Mouse (Mus musculus): ENCODE data around the gene Rnf115. TPM values are rescaled to one million over a fixed set of nuclear protein-coding genes. Genes with fewer than 3 reads are reported as not detected.

Rnf115 gene
- polyA plus RNA-seq, 1 experiment from 2014 or later, result 44.6 TPM

GRCm38 (mm10) chr3:96811232-96811631, 83.8 kb downstream of the Rnf115 start:
- ATAC-seq (replicated peaks; ENCODE audit: low FRiP score, low TSS enrichment, low read depth) (no peak), DNase-seq (ENCODE audit: low spot score) (no peak)
- Histone ChIP-seq H3K9ac (ENCODE audit: low read length) (no peak overlapping the region), H3K27me3 (replicated peaks; ENCODE audit: control insufficient read depth, insufficient read depth, low read length) (no peaks in the 10 kb centered on the region), H3K4me1 (replicated peaks; ENCODE audit: control insufficient read depth, insufficient read depth, low read length) (peaks cover 13% of the 10 kb centered on the region; the same call in 1 of the 2 replicates), H3K4me2 (ENCODE audit: low read length) (no peak overlapping the region), H3K9me3 (ENCODE audit: control insufficient read depth, low read length) (no peaks in the 10 kb centered on the region), H3K27ac (ENCODE audit: low read depth) (no peak overlapping the region), H3K36me3 (ENCODE audit: control insufficient read depth, insufficient read depth, low read length) (no peaks in the 10 kb centered on the region), H3K4me3 (ENCODE audit: low read depth, low read length) (no peak overlapping the region)
- WGBS, result 88% methylated on average over 3 of the region's 3 CpGs

GRCm38 (mm10) chr3:96812395-96813091, 85.1 kb downstream of the Rnf115 start:
- 40% methylated on average over 20 of the region's 20 CpGs for WGBS
- Histone ChIP-seq H3K4me3 (ENCODE audit: low read depth, low read length) (no peak overlapping the region), H3K27ac (ENCODE audit: low read depth) (no peak overlapping the region), H3K27me3 (replicated peaks; ENCODE audit: control insufficient read depth, insufficient read depth, low read length) (no peaks in the 10 kb centered on the region), H3K4me1 (replicated peaks; ENCODE audit: control insufficient read depth, insufficient read depth, low read length) (peaks cover 13% of the 10 kb centered on the region; the same call in 1 of the 2 replicates), H3K4me2 (ENCODE audit: low read length) (peak overlapping the region; percentile 37), H3K9ac (ENCODE audit: low read length) (no peak overlapping the region), H3K9me3 (ENCODE audit: control insufficient read depth, low read length) (no peaks in the 10 kb centered on the region), H3K36me3 (ENCODE audit: control insufficient read depth, insufficient read depth, low read length) (no peaks in the 10 kb centered on the region)
- DNase-seq (ENCODE audit: low spot score) (peak; percentile 87), ATAC-seq (replicated peaks; ENCODE audit: low FRiP score, low TSS enrichment, low read depth) (no peak)

DNA sequence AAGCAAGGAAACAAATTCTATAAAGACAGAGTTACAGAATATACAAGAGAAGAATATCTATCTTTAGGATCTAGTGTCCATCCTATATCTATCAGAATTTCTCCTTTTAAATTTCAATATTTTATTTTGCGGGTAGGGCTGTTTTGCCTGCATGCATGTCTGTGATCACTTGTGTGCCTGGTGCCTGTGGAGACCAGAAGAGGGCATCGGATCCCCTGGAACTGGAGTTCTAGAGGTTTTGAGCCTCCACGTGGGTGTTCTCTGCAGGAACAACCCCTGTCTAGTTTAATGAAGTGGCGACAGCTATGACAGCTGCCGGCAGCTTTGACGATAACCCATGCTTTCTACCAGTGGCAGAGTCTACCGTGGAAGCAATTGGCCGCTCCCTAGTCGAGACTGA, 85.6 kb downstream of the Rnf115 start:
- H3K4me3 ChIP-seq (ENCODE audit: low read depth, low read length), result no peak overlapping the region
- no peak overlapping the region for H3K9ac ChIP-seq (ENCODE audit: low read length)
- H3K36me3 ChIP-seq (ENCODE audit: control insufficient read depth, insufficient read depth, low read length), result no peaks in the 10 kb centered on the region
- H3K4me1 ChIP-seq (replicated peaks; ENCODE audit: control insufficient read depth, insufficient read depth, low read length), result peaks cover 13% of the 10 kb centered on the region; the same call in 1 of the 2 replicates
- H3K27me3 ChIP-seq (replicated peaks; ENCODE audit: control insufficient read depth, insufficient read depth, low read length), result no peaks in the 10 kb centered on the region
- WGBS, result 18% methylated on average over 9 of the region's 9 CpGs
- no peak overlapping the region for H3K27ac ChIP-seq (ENCODE audit: low read depth)
- no peaks in the 10 kb centered on the region for H3K9me3 ChIP-seq (ENCODE audit: control insufficient read depth, low read length)
- H3K4me2 ChIP-seq (ENCODE audit: low read length), result peak overlapping the region; percentile 37
- ATAC-seq (replicated peaks; ENCODE audit: low FRiP score, low TSS enrichment, low read depth) (0 out of 2 replicates have a peak, but pooled peaks have one; percentile 43), DNase-seq (ENCODE audit: low spot score) (peak; percentile 65)

DNA sequence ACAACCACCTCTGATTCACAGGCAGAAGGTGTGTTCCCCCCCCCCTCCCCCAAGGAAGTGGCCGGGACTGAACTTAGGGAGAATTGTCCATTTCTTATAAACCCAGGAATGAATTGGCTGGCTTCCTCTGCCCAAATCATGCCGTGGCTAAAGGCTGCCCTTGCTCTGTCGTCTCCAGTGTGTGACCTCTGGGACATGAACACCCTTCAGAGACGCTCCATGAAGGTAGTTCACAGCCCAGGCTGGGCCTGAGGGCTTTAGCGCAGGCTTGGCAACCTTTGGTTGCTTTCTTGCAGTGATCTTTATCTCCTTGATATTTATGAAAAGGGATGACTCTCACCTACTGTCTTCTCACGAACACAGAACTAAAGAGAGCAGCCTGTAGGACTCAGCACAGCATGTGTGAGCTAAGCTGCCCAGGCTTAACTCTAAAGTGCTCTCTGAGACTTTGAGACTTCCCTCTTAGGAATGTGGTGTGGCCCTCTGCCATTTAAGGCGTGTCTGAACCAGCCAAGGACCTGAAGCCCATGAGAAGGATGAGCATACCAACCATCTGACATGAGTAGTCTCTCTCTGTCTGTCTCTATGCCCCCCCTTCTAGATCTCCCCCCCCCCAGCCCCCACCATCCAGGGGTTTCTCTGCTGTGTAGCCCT, 86.3 kb downstream of the Rnf115 start:
- ATAC-seq (replicated peaks; ENCODE audit: low FRiP score, low TSS enrichment, low read depth) (0 out of 2 replicates have a peak, but pooled peaks have one; percentile 43), DNase-seq (ENCODE audit: low spot score) (no peak)
- H3K4me3 ChIP-seq (ENCODE audit: low read depth, low read length), result no peak overlapping the region

DNA sequence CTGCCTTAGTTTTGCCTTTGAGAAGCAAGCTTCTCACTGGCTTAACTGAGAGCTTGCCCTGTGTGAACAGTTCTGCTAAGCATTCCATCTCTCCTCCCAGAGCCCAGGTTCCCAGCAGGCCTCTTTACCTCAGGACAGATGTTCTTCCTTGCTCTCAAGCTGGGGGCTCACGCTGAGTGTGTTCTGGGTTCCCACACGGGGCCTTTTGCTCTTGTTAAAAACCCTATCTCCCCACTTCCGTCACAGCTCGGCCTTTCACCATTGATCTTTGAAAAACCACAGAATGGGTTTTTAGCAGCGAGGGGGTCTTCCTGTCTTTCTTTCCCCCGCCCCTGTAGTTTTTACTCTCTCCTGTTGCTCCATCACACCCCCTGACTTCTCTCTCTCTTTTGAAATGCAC, 86.9 kb downstream of the Rnf115 start:
- no peak overlapping the region for H3K4me2 ChIP-seq (ENCODE audit: low read length)
- H3K27ac ChIP-seq (ENCODE audit: low read depth), result no peak overlapping the region
- no peak for DNase-seq (ENCODE audit: low spot score)
- no peaks in the 10 kb centered on the region for H3K27me3 ChIP-seq (replicated peaks; ENCODE audit: control insufficient read depth, insufficient read depth, low read length)
- no peaks in the 10 kb centered on the region for H3K9me3 ChIP-seq (ENCODE audit: control insufficient read depth, low read length)
- WGBS, result 50% methylated on average over 6 of the region's 6 CpGs
- no peaks in the 10 kb centered on the region for H3K36me3 ChIP-seq (ENCODE audit: control insufficient read depth, insufficient read depth, low read length)
- no peak overlapping the region for H3K4me3 ChIP-seq (ENCODE audit: low read depth, low read length)
- H3K9ac ChIP-seq (ENCODE audit: low read length), result no peak overlapping the region
- no peak for ATAC-seq (replicated peaks; ENCODE audit: low FRiP score, low TSS enrichment, low read depth)
- peaks cover 13% of the 10 kb centered on the region; the same call in 1 of the 2 replicates for H3K4me1 ChIP-seq (replicated peaks; ENCODE audit: control insufficient read depth, insufficient read depth, low read length)

More for the DNA sequence above, 86.3 kb downstream of the Rnf115 start:
- WGBS, result 45% methylated on average over 7 of the region's 7 CpGs
- H3K4me1 ChIP-seq (replicated peaks; ENCODE audit: control insufficient read depth, insufficient read depth, low read length), result peaks cover 13% of the 10 kb centered on the region; the same call in 1 of the 2 replicates
- no peak overlapping the region for H3K27ac ChIP-seq (ENCODE audit: low read depth)
- peak overlapping the region; percentile 37; the same call in 1 of the 2 replicates for H3K4me2 ChIP-seq (ENCODE audit: low read length)
- no peaks in the 10 kb centered on the region for H3K36me3 ChIP-seq (ENCODE audit: control insufficient read depth, insufficient read depth, low read length)
- H3K9ac ChIP-seq (ENCODE audit: low read length), result no peak overlapping the region
- H3K27me3 ChIP-seq (replicated peaks; ENCODE audit: control insufficient read depth, insufficient read depth, low read length), result no peaks in the 10 kb centered on the region
- no peaks in the 10 kb centered on the region for H3K9me3 ChIP-seq (ENCODE audit: control insufficient read depth, low read length)

GRCm38 (mm10) chr3:96820116-96820915, 92.9 kb downstream of the Rnf115 start:
- Histone ChIP-seq H3K4me3 (ENCODE audit: low read depth, low read length) (no peak overlapping the region), H3K4me1 (replicated peaks; ENCODE audit: control insufficient read depth, insufficient read depth, low read length) (no peaks in the 10 kb centered on the region), H3K4me2 (ENCODE audit: low read length) (no peak overlapping the region), H3K9ac (ENCODE audit: low read length) (no peak overlapping the region), H3K27me3 (replicated peaks; ENCODE audit: control insufficient read depth, insufficient read depth, low read length) (no peaks in the 10 kb centered on the region), H3K36me3 (ENCODE audit: control insufficient read depth, insufficient read depth, low read length) (no peaks in the 10 kb centered on the region), H3K9me3 (ENCODE audit: control insufficient read depth, low read length) (no peaks in the 10 kb centered on the region), H3K27ac (ENCODE audit: low read depth) (no peak overlapping the region)
- DNase-seq (ENCODE audit: low spot score) (no peak), ATAC-seq (replicated peaks; ENCODE audit: low FRiP score, low TSS enrichment, low read depth) (no peak)
- WGBS, result 81% methylated on average over 6 of the region's 6 CpGs

DNA sequence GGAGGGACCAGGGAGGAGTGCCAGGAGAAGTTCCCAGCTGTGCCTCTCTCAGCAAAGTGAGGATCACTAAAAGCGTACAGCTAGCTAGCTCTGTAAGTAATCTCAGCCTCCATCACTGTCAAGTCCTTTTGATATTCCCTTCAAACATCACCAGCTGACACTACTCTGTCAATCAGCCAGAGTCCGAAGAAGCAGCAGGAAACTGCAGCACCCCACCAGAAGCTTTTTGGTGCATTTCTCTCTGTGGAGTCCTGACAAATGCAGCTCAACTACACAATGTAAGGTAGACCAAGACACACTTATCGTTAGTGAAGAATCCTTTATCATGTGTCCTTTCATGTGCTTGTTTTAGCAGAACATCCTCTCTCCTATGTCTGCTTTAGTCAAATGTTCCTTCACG, 94.1 kb downstream of the Rnf115 start:
- ATAC-seq (replicated peaks; ENCODE audit: low FRiP score, low TSS enrichment, low read depth), result no peak
- H3K36me3 ChIP-seq (ENCODE audit: control insufficient read depth, insufficient read depth, low read length), result no peaks in the 10 kb centered on the region
- H3K27ac ChIP-seq (ENCODE audit: low read depth), result no peak overlapping the region
- H3K4me3 ChIP-seq (ENCODE audit: low read depth, low read length), result no peak overlapping the region
- H3K4me1 ChIP-seq (replicated peaks; ENCODE audit: control insufficient read depth, insufficient read depth, low read length), result no peaks in the 10 kb centered on the region
- DNase-seq (ENCODE audit: low spot score), result no peak
- WGBS, result 81% methylated on average over 4 of the region's 4 CpGs
- no peak overlapping the region for H3K4me2 ChIP-seq (ENCODE audit: low read length)
- no peak overlapping the region for H3K9ac ChIP-seq (ENCODE audit: low read length)
- no peaks in the 10 kb centered on the region for H3K9me3 ChIP-seq (ENCODE audit: control insufficient read depth, low read length)
- H3K27me3 ChIP-seq (replicated peaks; ENCODE audit: control insufficient read depth, insufficient read depth, low read length), result no peaks in the 10 kb centered on the region

DNA sequence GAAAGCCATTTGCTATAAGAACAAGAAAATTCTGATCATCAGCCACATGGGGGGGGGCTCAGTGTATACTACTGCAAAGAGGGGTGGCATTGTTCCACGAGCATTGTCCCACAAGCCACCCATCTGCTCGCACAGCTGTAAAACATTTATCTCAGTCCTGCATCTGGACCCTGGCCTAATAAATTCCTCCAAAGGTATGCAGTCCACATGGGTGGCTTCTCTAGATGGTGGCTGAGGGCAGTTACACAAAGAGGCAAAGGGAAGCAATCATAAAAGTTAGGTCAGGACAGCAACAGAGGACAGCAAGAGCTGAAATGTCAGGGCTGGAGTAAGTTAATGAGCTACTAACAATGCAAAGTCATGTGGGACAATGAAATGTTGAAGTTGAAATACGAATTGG, 96.2 kb downstream of the Rnf115 start:
- no peaks in the 10 kb centered on the region for H3K36me3 ChIP-seq (ENCODE audit: control insufficient read depth, insufficient read depth, low read length)
- no peak overlapping the region for H3K27ac ChIP-seq (ENCODE audit: low read depth)
- DNase-seq (ENCODE audit: low spot score) (no peak), ATAC-seq (replicated peaks; ENCODE audit: low FRiP score, low TSS enrichment, low read depth) (peak; percentile 56; the same call in 1 of the 2 replicates)
- H3K27me3 ChIP-seq (replicated peaks; ENCODE audit: control insufficient read depth, insufficient read depth, low read length), result no peaks in the 10 kb centered on the region
- H3K4me2 ChIP-seq (ENCODE audit: low read length), result no peak overlapping the region
- no peak overlapping the region for H3K9ac ChIP-seq (ENCODE audit: low read length)
- no peak overlapping the region for H3K4me3 ChIP-seq (ENCODE audit: low read depth, low read length)
- WGBS, result 22% methylated on average over 3 of the region's 3 CpGs
- no peaks in the 10 kb centered on the region for H3K4me1 ChIP-seq (replicated peaks; ENCODE audit: control insufficient read depth, insufficient read depth, low read length)
- H3K9me3 ChIP-seq (ENCODE audit: control insufficient read depth, low read length), result no peaks in the 10 kb centered on the region
